Mouse (Mus musculus): Measurements from ENCODE around the gene Rmdn3.

Gene Rmdn3

DNA sequence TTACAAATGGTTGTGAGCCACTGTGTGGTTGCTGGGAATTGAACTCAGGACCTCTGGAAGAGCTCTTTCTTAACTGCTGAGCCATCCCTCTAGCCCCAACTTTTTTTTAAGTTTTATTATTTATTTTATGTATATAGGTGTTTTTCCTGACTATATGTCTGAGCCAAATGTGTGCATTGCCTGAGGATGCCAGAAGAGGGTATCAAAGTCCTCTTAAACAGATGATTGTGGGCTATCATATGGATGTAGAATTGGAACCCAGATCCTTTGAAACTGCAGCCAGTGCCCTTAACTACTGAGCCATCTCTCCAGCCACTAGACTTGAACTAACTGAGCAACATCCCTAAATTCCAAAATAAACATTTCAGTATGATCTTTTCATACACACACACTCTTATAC, 55.3 kb downstream of the Rmdn3 start:
- peak; percentile 48 for DNase-seq (ENCODE audit: low read depth, low spot score)

Measured in ZHBTc4 (cell line).